Mouse (Mus musculus) forebrain, embryonic 14.5 days (tissue): ENCODE data around the gene Rpl27a. TPM values are rescaled to one million over a fixed set of nuclear protein-coding genes. Genes with fewer than 3 reads are reported as not detected.
A peak's percentile ranks its signal among the peaks of the same experiment; 100 is the strongest.

Experiments used
- ATAC-seq: fragments of 200-750 bp; cut with Nextera tagmentation; 2 replicates; pipeline ENCODE4 v1.8.0; 2017; ENCODE audit warnings: mild to moderate bottlenecking, moderate library complexity
- DNase-seq: peaks from one replicate; pipeline ENCODE4 v3.0.0-alpha.2; 2015; ENCODE audit warnings: low spot score
- H3K27ac ChIP-seq: fragments of 300-500 bp; sonication (generic); 2 replicates; pipeline ENCODE4 v1.5.1; 2014; ENCODE audit warnings: low read depth, mild to moderate bottlenecking, control low read depth, low read length, moderate library complexity
- H3K27me3 ChIP-seq: fragments of 300-500 bp; sonication (generic); replicated peaks from 2 replicates; pipeline ENCODE4 v1.6.1; 2014; ENCODE audit warnings: low read length, control low read depth, mixed read lengths; ENCODE audit not compliant: control insufficient read depth, insufficient read depth
- H3K36me3 ChIP-seq: fragments of 300-500 bp; sonication (generic); 2 replicates; pipeline ENCODE4 v1.6.1; 2014; ENCODE audit warnings: low read length, control low read depth; ENCODE audit not compliant: control insufficient read depth, insufficient read depth
- H3K4me1 ChIP-seq: fragments of 300-500 bp; sonication (generic); 2 replicates; pipeline ENCODE4 v1.6.1; 2014; ENCODE audit warnings: antibody characterized with exemption, low read length, control low read depth; ENCODE audit not compliant: control insufficient read depth, insufficient read depth
- H3K4me2 ChIP-seq: fragments of 300-500 bp; sonication (generic); 2 replicates; pipeline ENCODE4 v1.6.1; 2014; ENCODE audit warnings: mild to moderate bottlenecking, control low read depth, low read length
- H3K4me3 ChIP-seq: fragments of 300-500 bp; sonication (generic); 2 replicates; pipeline ENCODE4 v1.5.1; 2014; ENCODE audit warnings: low read depth, low read length, control low read depth
- H3K9ac ChIP-seq: fragments of 300-500 bp; sonication (generic); 2 replicates; pipeline ENCODE4 v1.6.1; 2014; ENCODE audit warnings: mild to moderate bottlenecking, low read length, control low read depth, moderate library complexity
- H3K9me3 ChIP-seq: fragments of 300-500 bp; sonication (generic); replicated peaks from 2 replicates; pipeline ENCODE4 v1.6.1; 2016; ENCODE audit warnings: low read length, control low read depth, mixed read lengths; ENCODE audit not compliant: control insufficient read depth
- WGBS: fragments of 180-500 bp; shearing (Covaris S2); extraction: QIAGEN DNeasy Blood & Tissue Kit; methylation state at CpG from one replicate; pipeline ENCODE4 v1.1.7; 2014; 5-methylcytosine and 5-hydroxymethylcytosine counted together
- polyA plus RNA-seq: library from polyadenylated mRNA; unstranded; fragments of >200 nt; fragmentation: Nextera tagmentation; extraction: Ambion mirVana; gene quantifications from 2 replicates; pipeline ENCODE4 v1.2.1, GENCODE M21; 2014

Rpl27a gene
- polyA plus RNA-seq, 1 experiment from 2014 or later = 100 TPM

DNA sequence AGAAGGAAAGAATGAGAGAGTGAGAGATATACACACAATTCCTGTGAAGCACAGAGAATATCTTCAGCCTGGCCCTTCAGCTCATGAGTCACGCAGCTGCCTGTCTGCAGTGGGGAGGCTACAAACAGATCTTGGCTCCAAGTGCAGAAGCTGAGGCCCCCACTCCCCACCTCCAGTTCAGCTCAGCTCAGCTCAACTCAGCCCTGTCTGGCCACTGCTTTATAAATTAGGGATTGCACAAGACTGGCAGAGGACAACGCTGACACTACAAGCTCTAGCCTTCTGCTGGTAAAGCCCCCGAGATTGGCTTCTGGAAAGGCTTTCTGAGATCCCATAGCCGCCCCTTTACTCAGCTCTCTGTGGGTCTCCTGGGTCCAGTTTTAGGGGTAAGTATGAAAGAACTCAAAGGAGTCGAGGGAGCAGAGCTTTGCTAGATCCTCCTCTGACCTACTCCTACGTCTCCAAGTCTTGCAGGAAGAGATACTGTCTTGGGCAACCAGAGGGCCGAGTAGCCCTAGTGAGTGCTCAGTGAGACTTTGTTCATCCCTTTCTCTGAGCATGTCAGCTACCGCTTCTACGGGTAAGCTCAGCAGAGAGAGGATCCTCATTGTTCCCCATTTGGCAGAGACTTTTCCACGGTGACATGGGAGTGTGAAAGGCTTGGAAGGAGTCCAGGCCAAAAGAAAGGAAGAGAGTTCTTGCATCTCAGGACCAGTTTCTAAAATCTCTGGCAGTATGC lies 26.5 kb downstream of the Rpl27a start:
- no peaks in the 10 kb centered on the region for H3K9me3 ChIP-seq
- no peak overlapping the region for H3K27ac ChIP-seq
- H3K27me3 ChIP-seq = no peaks in the 10 kb centered on the region
- no peaks in the 10 kb centered on the region for H3K36me3 ChIP-seq
- WGBS = 67% methylated on average over 10 of the region's 10 CpGs
- no peak overlapping the region for H3K4me3 ChIP-seq
- no peak overlapping the region for H3K4me2 ChIP-seq
- no peak overlapping the region for H3K9ac ChIP-seq
- DNase-seq (peak; percentile 20), ATAC-seq (no peak)
- no peaks in the 10 kb centered on the region for H3K4me1 ChIP-seq

- no peak overlapping the region for H3K4me3 ChIP-seq
- no peak overlapping the region for H3K27ac ChIP-seq
- no peak overlapping the region for H3K9ac ChIP-seq
- DNase-seq (no peak), ATAC-seq (no peak)
- no peak overlapping the region for H3K4me2 ChIP-seq
- WGBS = 85% methylated on average over 2 of the region's 2 CpGs
- no peaks in the 10 kb centered on the region for H3K4me1 ChIP-seq
- H3K27me3 ChIP-seq = no peaks in the 10 kb centered on the region
- no peaks in the 10 kb centered on the region for H3K9me3 ChIP-seq
- no peaks in the 10 kb centered on the region for H3K36me3 ChIP-seq
Observed at GRCm38 (mm10) chr7:109546186-109546585, 27.2 kb downstream of the Rpl27a start.

GRCm38 (mm10) chr7:109546726-109547125 lies 27.8 kb downstream of the Rpl27a start:
- no peak for ATAC-seq
- DNase-seq = no peak
- H3K27ac ChIP-seq = no peak overlapping the region
- no peaks in the 10 kb centered on the region for H3K36me3 ChIP-seq
- no peaks in the 10 kb centered on the region for H3K9me3 ChIP-seq
- H3K4me2 ChIP-seq = no peak overlapping the region
- H3K4me1 ChIP-seq = no peaks in the 10 kb centered on the region
- WGBS = 90% methylated on average over 5 of the region's 5 CpGs
- no peak overlapping the region for H3K4me3 ChIP-seq
- H3K9ac ChIP-seq = no peak overlapping the region
- no peaks in the 10 kb centered on the region for H3K27me3 ChIP-seq

- ATAC-seq = no peak
Observed at GRCm38 (mm10) chr7:109559536-109559935, 40.6 kb downstream of the Rpl27a start.

DNA sequence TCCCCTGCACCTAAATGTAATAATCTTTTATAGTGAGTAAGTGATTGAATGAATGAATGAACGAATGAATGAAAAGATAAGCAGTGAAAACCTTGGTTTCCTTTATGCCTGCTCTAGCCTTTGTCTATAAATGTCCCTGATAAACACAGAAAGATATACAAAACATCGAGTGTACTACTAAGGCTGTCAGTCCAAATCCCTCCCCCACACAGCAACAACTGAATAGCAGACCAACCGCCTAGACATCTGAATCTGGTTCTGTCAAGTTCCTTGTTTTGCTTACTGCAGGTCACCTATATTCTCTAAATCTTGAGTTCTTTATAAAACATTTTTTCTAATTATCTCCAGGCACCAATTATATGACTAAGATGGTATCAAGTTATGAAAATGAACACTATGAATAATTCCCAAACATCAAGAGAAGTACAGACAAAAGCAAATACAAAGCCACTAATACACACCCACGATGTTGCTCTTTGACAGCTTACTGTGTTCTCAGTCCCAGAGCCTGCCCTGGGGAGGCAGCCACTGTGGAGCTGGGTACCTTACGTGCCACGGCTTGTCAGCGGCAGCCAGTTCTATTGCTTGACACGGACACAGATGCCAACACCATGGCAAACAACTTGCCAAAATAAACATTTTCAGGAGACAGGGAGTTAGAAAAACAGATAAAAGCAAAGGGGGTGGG lies 42.7 kb downstream of the Rpl27a start:
- Histone ChIP-seq H3K4me2 (no peak overlapping the region), H3K27ac (no peak overlapping the region), H3K9ac (no peak overlapping the region), H3K27me3 (no peaks in the 10 kb centered on the region), H3K9me3 (no peaks in the 10 kb centered on the region; the same call in 1 of the 2 replicates), H3K36me3 (no peaks in the 10 kb centered on the region), H3K4me1 (no peaks in the 10 kb centered on the region), H3K4me3 (no peak overlapping the region)
- no peak for ATAC-seq
- 66% methylated on average over 8 of the region's 8 CpGs for WGBS
- no peak for DNase-seq

More at GRCm38 (mm10) chr7:109559536-109559935, 40.6 kb downstream of the Rpl27a start:
- Histone ChIP-seq H3K9ac (no peak overlapping the region), H3K27ac (no peak overlapping the region), H3K36me3 (no peaks in the 10 kb centered on the region), H3K4me1 (no peaks in the 10 kb centered on the region), H3K4me2 (no peak overlapping the region), H3K27me3 (no peaks in the 10 kb centered on the region), H3K4me3 (no peak overlapping the region), H3K9me3 (no peaks in the 10 kb centered on the region; the same call in 1 of the 2 replicates)
- 42% methylated on average over 6 of the region's 6 CpGs for WGBS
- peak; percentile 19 for DNase-seq

GRCm38 (mm10) chr7:109562154-109562599 lies 43.2 kb downstream of the Rpl27a start:
- Histone ChIP-seq H3K36me3 (no peaks in the 10 kb centered on the region), H3K9me3 (no peaks in the 10 kb centered on the region; the same call in 1 of the 2 replicates), H3K4me1 (no peaks in the 10 kb centered on the region), H3K27ac (no peak overlapping the region), H3K27me3 (no peaks in the 10 kb centered on the region), H3K4me3 (no peak overlapping the region), H3K9ac (no peak overlapping the region), H3K4me2 (no peak overlapping the region)
- DNase-seq (no peak), ATAC-seq (no peak)
- WGBS = 79% methylated on average over 4 of the region's 4 CpGs

GRCm38 (mm10) chr7:109562676-109563075 lies 43.7 kb downstream of the Rpl27a start:
- H3K27me3 ChIP-seq = no peaks in the 10 kb centered on the region
- no peak overlapping the region for H3K4me2 ChIP-seq
- DNase-seq (no peak), ATAC-seq (no peak)
- H3K27ac ChIP-seq = no peak overlapping the region
- H3K36me3 ChIP-seq = no peaks in the 10 kb centered on the region
- 85% methylated on average over 5 of the region's 5 CpGs for WGBS
- no peaks in the 10 kb centered on the region for H3K4me1 ChIP-seq
- H3K4me3 ChIP-seq = no peak overlapping the region
- H3K9ac ChIP-seq = no peak overlapping the region
- H3K9me3 ChIP-seq = no peaks in the 10 kb centered on the region; the same call in 1 of the 2 replicates

DNA sequence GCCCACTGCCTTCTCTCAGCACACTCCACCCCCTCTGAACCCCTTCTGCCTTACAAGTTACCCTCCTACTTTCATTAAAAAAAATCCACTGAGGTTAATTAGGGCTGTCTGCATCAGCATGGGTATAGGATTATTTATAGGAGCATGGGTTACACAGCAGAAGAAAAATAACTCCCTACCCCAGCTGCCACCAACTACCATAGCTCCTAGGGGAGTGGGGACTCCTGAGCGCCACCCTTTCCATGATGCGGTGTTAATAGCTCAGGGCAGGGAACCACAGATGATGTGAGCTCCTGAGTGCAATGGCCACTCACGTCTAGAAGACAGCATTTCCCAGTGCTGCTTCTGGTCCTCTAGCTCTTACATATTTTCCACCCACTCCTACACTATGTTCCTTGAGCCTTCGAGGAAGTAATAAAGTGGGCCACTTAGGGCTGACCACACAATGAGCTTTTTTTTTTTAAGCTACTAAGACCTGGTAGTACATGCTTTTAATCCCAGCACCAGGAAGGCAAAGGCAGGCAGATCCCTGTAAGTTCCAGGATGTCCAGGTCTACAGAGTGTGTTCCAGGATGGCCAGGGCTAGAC lies 44.9 kb downstream of the Rpl27a start:
- WGBS = 85% methylated on average over 4 of the region's 4 CpGs
- H3K27ac ChIP-seq = no peak overlapping the region
- H3K4me3 ChIP-seq = no peak overlapping the region
- H3K36me3 ChIP-seq = no peaks in the 10 kb centered on the region
- ATAC-seq = no peak
- H3K4me1 ChIP-seq = no peaks in the 10 kb centered on the region
- no peak overlapping the region for H3K4me2 ChIP-seq
- H3K9me3 ChIP-seq = no peaks in the 10 kb centered on the region; the same call in 1 of the 2 replicates
- DNase-seq = no peak
- H3K27me3 ChIP-seq = no peaks in the 10 kb centered on the region
- H3K9ac ChIP-seq = no peak overlapping the region

DNA sequence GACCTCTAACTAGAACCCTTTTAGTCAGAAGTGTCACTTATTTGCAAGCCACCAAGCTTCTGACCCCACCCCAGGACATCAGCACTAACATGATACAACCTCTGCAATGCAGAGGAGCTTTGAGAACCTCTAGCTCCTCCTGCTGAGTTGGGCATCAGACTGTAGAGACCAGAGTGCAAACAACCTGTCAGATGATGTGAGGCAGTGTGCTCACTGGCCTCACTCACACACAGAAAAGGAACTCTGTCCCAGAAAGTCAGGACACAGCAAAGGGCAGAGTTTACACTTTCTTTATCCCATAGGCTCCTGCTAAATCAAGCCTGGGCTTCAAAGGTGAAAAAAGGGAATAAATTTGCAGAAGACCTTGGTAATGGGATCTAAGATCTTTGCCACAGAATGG lies 47.4 kb downstream of the Rpl27a start:
- no peak overlapping the region for H3K27ac ChIP-seq
- H3K4me1 ChIP-seq = no peaks in the 10 kb centered on the region
- no peaks in the 10 kb centered on the region for H3K27me3 ChIP-seq
- no peaks in the 10 kb centered on the region for H3K36me3 ChIP-seq
- no peak overlapping the region for H3K4me3 ChIP-seq
- DNase-seq = no peak
- H3K9me3 ChIP-seq = no peaks in the 10 kb centered on the region; the same call in 1 of the 2 replicates
- H3K4me2 ChIP-seq = no peak overlapping the region
- H3K9ac ChIP-seq = no peak overlapping the region
- ATAC-seq = no peak
